Mouse (Mus musculus) MEL (cell line): Measurements from ENCODE around the gene Bag6. TPM values are rescaled to one million over a fixed set of nuclear protein-coding genes. Genes with fewer than 3 reads are reported as not detected.
A peak's percentile ranks its signal among the peaks of the same experiment; 100 is the strongest.

Experiments used
- DNase-seq: peaks from one replicate; pipeline ENCODE4 v3.0.0; 2011; ENCODE audit warnings: low read depth, low spot score
- H3K27ac ChIP-seq: 2 replicates; pipeline ENCODE4 v1.5.1; 2012; ENCODE audit warnings: low read depth, mild to moderate bottlenecking, control low read depth, low read length, moderate library complexity; ENCODE audit not compliant: control insufficient read depth
- H3K27me3 ChIP-seq, 2 experiments: fragments of 150-350 bp in 1 of 2; sonication (generic) in 1 of 2; 2 replicates each; pipeline ENCODE4 v1.6.1; 2012; ENCODE audit warnings: low read length in 2 of 2, mild to moderate bottlenecking in 2 of 2, improper control_type of control experiment in 1 of 2, moderate library complexity in 1 of 2; ENCODE audit not compliant: insufficient read depth in 2 of 2, control insufficient read depth in 1 of 2
- H3K36me3 ChIP-seq, 2 experiments: 2 replicates each; pipeline ENCODE4 v1.6.1; 2012 to 2014; ENCODE audit warnings: low read length in 2 of 2, improper control_type of control experiment in 1 of 2, inconsistent platforms in 1 of 2, mild to moderate bottlenecking in 1 of 2; ENCODE audit not compliant: insufficient read depth in 2 of 2, control insufficient read depth in 1 of 2
- H3K4me1 ChIP-seq, 2 experiments: fragments of 150-350 bp in 1 of 2; sonication (generic) in 1 of 2; 2 replicates each; pipeline ENCODE4 v1.6.1; 2012; ENCODE audit warnings: low read length in 2 of 2, improper control_type of control experiment in 1 of 2, mild to moderate bottlenecking in 1 of 2; ENCODE audit not compliant: insufficient read depth in 2 of 2, control insufficient read depth in 1 of 2
- H3K4me3 ChIP-seq, 2 experiments: fragments of 150-350 bp in 1 of 2; sonication (generic) in 1 of 2; 2 replicates each; pipeline ENCODE4 v1.5.1; 2012; ENCODE audit warnings: low read depth in 2 of 2, low read length in 2 of 2, mild to moderate bottlenecking in 2 of 2, moderate library complexity in 2 of 2, control low read depth in 1 of 2, improper control_type of control experiment in 1 of 2; ENCODE audit not compliant: control insufficient read depth in 1 of 2, insufficient read depth in 1 of 2
- H3K79me2 ChIP-seq: 2 replicates; pipeline ENCODE4 v1.6.1; 2012; ENCODE audit warnings: mild to moderate bottlenecking, low read length, moderate library complexity; ENCODE audit not compliant: control insufficient read depth, poor library complexity, insufficient read depth
- H3K9ac ChIP-seq: 2 replicates; pipeline ENCODE4 v1.6.1; 2012; ENCODE audit warnings: low read depth, mild to moderate bottlenecking, control low read depth, low read length, moderate library complexity; ENCODE audit not compliant: control insufficient read depth, poor library complexity, severe bottlenecking
- H3K9me3 ChIP-seq: fragments of 150-350 bp; sonication (generic); replicated peaks from 2 replicates; pipeline ENCODE4 v1.6.1; 2012; ENCODE audit warnings: mild to moderate bottlenecking, low read length, improper control_type of control experiment, moderate library complexity; ENCODE audit not compliant: insufficient read depth
- CHD1 ChIP-seq: IDR thresholded peaks from 2 replicates; pipeline ENCODE4 v1.6.1; 2012; ENCODE audit warnings: low read depth, mild to moderate bottlenecking, inconsistent platforms, low read length, improper control_type of control experiment
- E2F4 ChIP-seq: IDR thresholded peaks from 2 replicates; pipeline ENCODE4 v1.6.1; 2011; ENCODE audit warnings: low read depth, low read length, improper control_type of control experiment, borderline replicate concordance
- GATA1 ChIP-seq: IDR thresholded peaks from 2 replicates; pipeline ENCODE4 v1.6.1; 2011; ENCODE audit warnings: low read depth, low read length, improper control_type of control experiment
- HCFC1 ChIP-seq: IDR thresholded peaks from 2 replicates; pipeline ENCODE4 v1.6.1; 2012; ENCODE audit warnings: low read depth, mild to moderate bottlenecking, inconsistent platforms, low read length, improper control_type of control experiment, moderate library complexity
- JUND ChIP-seq: IDR thresholded peaks from 2 replicates; pipeline ENCODE4 v1.6.1; 2011; ENCODE audit warnings: low read depth, mild to moderate bottlenecking, improper control_type of control experiment, low read length
- KAT2A ChIP-seq: conservative IDR thresholded peaks from 2 replicates; pipeline ENCODE4 v1.6.1; 2012; ENCODE audit warnings: low read depth, low read length, improper control_type of control experiment, inconsistent platforms
- MAZ ChIP-seq: IDR thresholded peaks from 2 replicates; pipeline ENCODE4 v1.6.1; 2012; ENCODE audit warnings: low read depth, mild to moderate bottlenecking, inconsistent platforms, low read length, improper control_type of control experiment
- MEF2A ChIP-seq: IDR thresholded peaks from 2 replicates; pipeline ENCODE4 v1.6.1; 2014; ENCODE audit warnings: low read depth, mild to moderate bottlenecking, inconsistent platforms, low read length, improper control_type of control experiment; ENCODE audit not compliant: poor library complexity, insufficient replicate concordance, severe bottlenecking; ENCODE audit errors: extremely low read depth
- MYB ChIP-seq: IDR thresholded peaks from 2 replicates; pipeline ENCODE4 v1.6.1; 2011; ENCODE audit warnings: mild to moderate bottlenecking, low read depth, low read length, improper control_type of control experiment
- MYC ChIP-seq: IDR thresholded peaks from 2 replicates; pipeline ENCODE4 v1.6.1; 2011; ENCODE audit warnings: low read depth, mild to moderate bottlenecking, low read length, improper control_type of control experiment, moderate library complexity
- NELFE ChIP-seq: IDR thresholded peaks from 2 replicates; pipeline ENCODE4 v1.6.1; 2011; ENCODE audit warnings: low read depth, low read length, improper control_type of control experiment
- SIN3A ChIP-seq: IDR thresholded peaks from 2 replicates; pipeline ENCODE4 v1.6.1; 2012; ENCODE audit warnings: low read length, improper control_type of control experiment, inconsistent platforms
- TAL1 ChIP-seq: IDR thresholded peaks from 2 replicates; pipeline ENCODE4 v1.6.1; 2012; ENCODE audit warnings: mild to moderate bottlenecking, inconsistent platforms, low read length, moderate library complexity, mixed read lengths
- USF1 ChIP-seq: IDR thresholded peaks from 2 replicates; pipeline ENCODE4 v1.6.1; 2014; ENCODE audit warnings: low read depth, mild to moderate bottlenecking, inconsistent platforms, low read length, improper control_type of control experiment, moderate library complexity
- ZNF384 ChIP-seq: IDR thresholded peaks from 2 replicates; pipeline ENCODE4 v1.6.1; 2012; ENCODE audit warnings: low read depth, mild to moderate bottlenecking, inconsistent platforms, low read length, improper control_type of control experiment
- polyA plus RNA-seq, 2 experiments: library from polyadenylated mRNA; stranded (reverse) in 1 of 2; unstranded in 1 of 2; fragments of >175 nt in 1 of 2; fragments of >200 nt in 1 of 2; gene quantifications; 2 replicates each; pipeline versions ENCODE4 v1.2.1 to v1.2.4; 2012; ENCODE audit warnings: low replicate concordance in 2 of 2, low read depth in 1 of 2; ENCODE audit not compliant: insufficient read length in 2 of 2, insufficient read depth in 1 of 2, missing spikeins in 1 of 2
- total RNA-seq: library from RNA; depleted of rRNA; stranded (reverse); fragments of 300-350 nt; gene quantifications from 2 replicates; pipeline ENCODE4 v1.2.3, GENCODE M21; 2012

The Bag6 gene
- total and polyA plus RNA-seq, 3 experiments, result 102 to 283 TPM; not detected in 1

GRCm38 (mm10) chr17:35185639-35186611 lies 50.9 kb downstream of the Bag6 start (continued):
- TF ChIP-seq SIN3A (peak; percentile 81; the same call in 1 of the 2 replicates), TAL1 (peak; percentile 24; the same call in 1 of the 2 replicates), KAT2A (no peak), E2F4 (no peak), GATA1 (0 out of 2 replicates have a peak, but pooled peaks have one; percentile 2), HCFC1 (peak; percentile 47; the same call in 1 of the 2 replicates)

- Histone ChIP-seq H3K4me1 (peaks cover 17 to 43% of the 10 kb centered on the region in 2 experiments), H3K9ac (peak overlapping the region; percentile 64), H3K9me3 (no peaks in the 10 kb centered on the region), H3K4me3 (peak overlapping the region; percentile 57 to 65), H3K27ac (peak overlapping the region; percentile 81), H3K79me2 (no peaks in the 10 kb centered on the region), H3K36me3 (peaks cover 0 to 37% of the 10 kb centered on the region in 2 experiments; a peak in 2 of 4 replicates), H3K27me3 (no peaks in the 10 kb centered on the region)
- DNase-seq, result peak; percentile 80
- 0 out of 2 replicates have a peak, but pooled peaks have one; percentile 51 for TF ChIP-seq CHD1
- no peak for TF ChIP-seq JUND
- no peak for TF ChIP-seq MYC
- no peak for TF ChIP-seq MYB
- peak; percentile 64 for TF ChIP-seq ZNF384
- 0 out of 2 replicates have a peak, but pooled peaks have one; percentile 21 for TF ChIP-seq MAZ
- 0 out of 2 replicates have a peak, but pooled peaks have one; percentile 20 for TF ChIP-seq NELFE
Measured at GRCm38 (mm10) chr17:35186681-35187080, 51.7 kb downstream of the Bag6 start.

- peaks cover 0 to 37% of the 10 kb centered on the region in 2 experiments; a peak in 2 of 4 replicates for H3K36me3 ChIP-seq
- no peaks in the 10 kb centered on the region for H3K9me3 ChIP-seq
- H3K27me3 ChIP-seq, result no peaks in the 10 kb centered on the region
- no peak overlapping the region for H3K4me3 ChIP-seq
- DNase-seq, result no peak
- peak overlapping the region; percentile 38 for H3K9ac ChIP-seq
- TF ChIP-seq USF1 (no peak), MEF2A (no peak)
- peak overlapping the region; percentile 81 for H3K27ac ChIP-seq
- H3K79me2 ChIP-seq, result no peaks in the 10 kb centered on the region
- peaks cover 18 to 43% of the 10 kb centered on the region in 2 experiments for H3K4me1 ChIP-seq
Measured at GRCm38 (mm10) chr17:35187345-35187744, 52.4 kb downstream of the Bag6 start.
